Mouse (Mus musculus) erythroblast, embryonic 14.5 days (primary cell): Measurements from ENCODE around the gene Zcwpw1.

Experiments
- GATA1 ChIP-seq: IDR thresholded peaks from 2 replicates; pipeline ENCODE4 v1.6.1; 2012; ENCODE audit warnings: low read length, inconsistent platforms, mixed read lengths
- TAL1 ChIP-seq: IDR thresholded peaks from 3 replicates; pipeline ENCODE4 v1.6.1; 2012; ENCODE audit warnings: low read length, inconsistent platforms, mixed read lengths

- no peak for TF ChIP-seq GATA1
- TF ChIP-seq TAL1: no peak
Measured at GRCm38 (mm10) chr5:137791553-137791952, 4.0 kb downstream of the Zcwpw1 start.
